Mouse (Mus musculus): ENCODE measurements around the gene Gm17334. TPM values are rescaled to one million over a fixed set of nuclear protein-coding genes. Genes with fewer than 3 reads are reported as not detected.

The Gm17334 gene
- polyA plus RNA-seq, 2 experiments, result 0.11 to 0.28 TPM

DNA sequence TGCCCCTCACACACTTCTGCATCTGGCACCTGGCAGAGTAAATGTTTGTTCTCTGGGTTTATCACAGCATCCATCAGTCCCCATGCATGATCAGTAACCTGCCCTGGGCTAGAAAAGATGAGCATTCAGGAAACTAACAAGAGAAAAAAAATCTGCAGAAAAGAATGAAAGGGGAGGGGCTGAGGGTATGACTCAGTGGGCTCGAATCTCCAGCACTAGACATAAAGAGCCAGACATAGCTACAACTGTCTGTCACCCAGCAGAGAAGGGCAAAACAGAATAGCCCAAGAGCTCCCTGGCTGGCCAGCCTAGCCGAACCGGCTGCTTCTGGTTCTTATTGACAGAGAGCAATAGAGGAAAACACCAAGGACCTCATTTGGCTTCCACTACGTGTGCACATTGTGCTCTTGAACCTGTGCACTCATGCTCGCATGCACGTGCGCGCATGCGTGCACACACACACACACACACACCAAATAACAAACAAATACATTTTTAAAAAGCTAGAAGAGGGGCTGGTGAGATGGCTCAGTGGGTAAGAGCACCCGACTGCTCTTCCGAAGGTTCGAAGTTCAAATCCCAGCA, 17.9 kb downstream of the Gm17334 start:
- DNase-seq (ENCODE audit: low spot score) (no peak), ATAC-seq (ENCODE audit: low FRiP score, low read depth) (no peak)
- Histone ChIP-seq H3K4me1 (ENCODE audit: control insufficient read depth, insufficient read depth, low read length) (peaks cover 8% of the 10 kb centered on the region), H3K27me3 (ENCODE audit: control insufficient read depth, insufficient read depth, low read length) (no peaks in the 10 kb centered on the region), H3K36me3 (ENCODE audit: control insufficient read depth, insufficient read depth, low read length) (no peaks in the 10 kb centered on the region), H3K9ac (ENCODE audit: low read depth, low read length, severe bottlenecking) (no peak overlapping the region), H3K9me3 (ENCODE audit: control insufficient read depth, low read length) (no peaks in the 10 kb centered on the region), H3K4me2 (replicated peaks; ENCODE audit: low read depth, low read length, severe bottlenecking) (no peak overlapping the region), H3K4me3 (replicated peaks; ENCODE audit: low read length) (no peak overlapping the region), H3K27ac (replicated peaks; ENCODE audit: low read depth, low read length) (no peak overlapping the region)
- TF ChIP-seq POLR2A (IDR thresholded peaks at IDR 0.05; ENCODE audit: borderline replicate concordance, extremely low read depth, insufficient read depth, insufficient read length), result no peak
- 78% methylated on average over 12 of the region's 12 CpGs for WGBS

- ATAC-seq (ENCODE audit: low FRiP score, low read depth) (no peak), DNase-seq (ENCODE audit: low spot score) (no peak)
- TF ChIP-seq POLR2A (IDR thresholded peaks at IDR 0.05; ENCODE audit: borderline replicate concordance, extremely low read depth, insufficient read depth, insufficient read length), result no peak
- Histone ChIP-seq H3K36me3 (ENCODE audit: control insufficient read depth, insufficient read depth, low read length) (no peaks in the 10 kb centered on the region), H3K9me3 (ENCODE audit: control insufficient read depth, low read length) (no peaks in the 10 kb centered on the region), H3K27me3 (ENCODE audit: control insufficient read depth, insufficient read depth, low read length) (no peaks in the 10 kb centered on the region), H3K4me1 (ENCODE audit: control insufficient read depth, insufficient read depth, low read length) (no peaks in the 10 kb centered on the region), H3K4me2 (replicated peaks; ENCODE audit: low read depth, low read length, severe bottlenecking) (no peak overlapping the region), H3K4me3 (replicated peaks; ENCODE audit: low read length) (no peak overlapping the region), H3K9ac (ENCODE audit: low read depth, low read length, severe bottlenecking) (no peak overlapping the region), H3K27ac (replicated peaks; ENCODE audit: low read depth, low read length) (no peak overlapping the region)
- WGBS, result 63% methylated on average over 5 of the region's 5 CpGs
Observed at GRCm38 (mm10) chr11:53749716-53750352, 23.2 kb downstream of the Gm17334 start.

- no peak overlapping the region for H3K27ac ChIP-seq (replicated peaks; ENCODE audit: low read depth, low read length)
- no peak overlapping the region for H3K4me2 ChIP-seq (replicated peaks; ENCODE audit: low read depth, low read length, severe bottlenecking)
- no peaks in the 10 kb centered on the region for H3K27me3 ChIP-seq (ENCODE audit: control insufficient read depth, insufficient read depth, low read length)
- H3K36me3 ChIP-seq (ENCODE audit: control insufficient read depth, insufficient read depth, low read length), result no peaks in the 10 kb centered on the region
- no peaks in the 10 kb centered on the region for H3K9me3 ChIP-seq (ENCODE audit: control insufficient read depth, low read length)
- 56% methylated on average over 4 of the region's 4 CpGs for WGBS
- DNase-seq (ENCODE audit: low spot score) (no peak), ATAC-seq (ENCODE audit: low FRiP score, low read depth) (no peak)
- no peaks in the 10 kb centered on the region for H3K4me1 ChIP-seq (ENCODE audit: control insufficient read depth, insufficient read depth, low read length)
- no peak overlapping the region for H3K9ac ChIP-seq (ENCODE audit: low read depth, low read length, severe bottlenecking)
- no peak for TF ChIP-seq POLR2A (IDR thresholded peaks at IDR 0.05; ENCODE audit: borderline replicate concordance, extremely low read depth, insufficient read depth, insufficient read length)
- H3K4me3 ChIP-seq (replicated peaks; ENCODE audit: low read length), result no peak overlapping the region
Observed at GRCm38 (mm10) chr11:53749306-53749705, 23.7 kb downstream of the Gm17334 start.

DNA sequence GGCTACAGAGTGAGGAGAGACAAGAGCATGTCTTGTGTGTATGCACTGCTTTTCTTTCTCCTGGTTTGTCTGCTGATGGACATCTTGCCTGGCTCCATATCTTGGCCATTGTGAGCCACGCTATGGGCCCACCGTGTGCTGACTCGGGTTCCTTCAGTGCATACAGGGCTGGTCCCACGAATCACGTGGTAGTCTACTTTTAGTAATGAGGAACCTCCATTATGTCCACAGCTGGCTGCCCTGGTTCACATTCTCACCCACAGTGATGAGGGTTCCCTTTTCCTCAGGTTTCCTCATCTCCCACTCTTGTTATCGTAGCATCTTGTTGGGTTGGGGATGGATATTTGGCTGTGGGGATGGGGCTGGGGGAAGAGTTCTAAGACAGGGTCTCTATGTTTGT, 24.4 kb downstream of the Gm17334 start:
- no peak for TF ChIP-seq POLR2A (IDR thresholded peaks at IDR 0.05; ENCODE audit: borderline replicate concordance, extremely low read depth, insufficient read depth, insufficient read length)
- Histone ChIP-seq H3K4me2 (replicated peaks; ENCODE audit: low read depth, low read length, severe bottlenecking) (no peak overlapping the region), H3K27ac (replicated peaks; ENCODE audit: low read depth, low read length) (no peak overlapping the region), H3K9me3 (ENCODE audit: control insufficient read depth, low read length) (no peaks in the 10 kb centered on the region), H3K27me3 (ENCODE audit: control insufficient read depth, insufficient read depth, low read length) (no peaks in the 10 kb centered on the region), H3K4me3 (replicated peaks; ENCODE audit: low read length) (no peak overlapping the region), H3K36me3 (ENCODE audit: control insufficient read depth, insufficient read depth, low read length) (no peaks in the 10 kb centered on the region), H3K9ac (ENCODE audit: low read depth, low read length, severe bottlenecking) (no peak overlapping the region), H3K4me1 (ENCODE audit: control insufficient read depth, insufficient read depth, low read length) (no peaks in the 10 kb centered on the region)
- 91% methylated on average over 6 of the region's 6 CpGs for WGBS
- DNase-seq (ENCODE audit: low spot score) (no peak), ATAC-seq (ENCODE audit: low FRiP score, low read depth) (no peak)

GRCm38 (mm10) chr11:53747985-53748384, 25.0 kb downstream of the Gm17334 start:
- ATAC-seq (ENCODE audit: low FRiP score, low read depth) (no peak), DNase-seq (ENCODE audit: low spot score) (no peak)
- H3K27me3 ChIP-seq (ENCODE audit: control insufficient read depth, insufficient read depth, low read length), result no peaks in the 10 kb centered on the region
- no peak for TF ChIP-seq POLR2A (IDR thresholded peaks at IDR 0.05; ENCODE audit: borderline replicate concordance, extremely low read depth, insufficient read depth, insufficient read length)
- H3K4me1 ChIP-seq (ENCODE audit: control insufficient read depth, insufficient read depth, low read length), result no peaks in the 10 kb centered on the region
- 91% methylated on average over 9 of the region's 9 CpGs for WGBS
- no peak overlapping the region for H3K27ac ChIP-seq (replicated peaks; ENCODE audit: low read depth, low read length)
- H3K9me3 ChIP-seq (ENCODE audit: control insufficient read depth, low read length), result no peaks in the 10 kb centered on the region
- no peak overlapping the region for H3K4me2 ChIP-seq (replicated peaks; ENCODE audit: low read depth, low read length, severe bottlenecking)
- no peaks in the 10 kb centered on the region for H3K36me3 ChIP-seq (ENCODE audit: control insufficient read depth, insufficient read depth, low read length)
- H3K9ac ChIP-seq (ENCODE audit: low read depth, low read length, severe bottlenecking), result no peak overlapping the region
- no peak overlapping the region for H3K4me3 ChIP-seq (replicated peaks; ENCODE audit: low read length)

Measured in limb, embryonic 14.5 days (tissue).